Mouse (Mus musculus) ES-E14 (cell line): ENCODE measurements around the gene Lsm2. TPM values are rescaled to one million over a fixed set of nuclear protein-coding genes. Genes with fewer than 3 reads are reported as not detected.

Experiments
- DNase-seq: peaks from one replicate; pipeline ENCODE4 v3.0.0-alpha.2; 2013; ENCODE audit warnings: low read depth, low spot score
- H3K27ac ChIP-seq: 2 replicates; pipeline ENCODE4 v1.5.1; 2012; ENCODE audit warnings: low read depth, mild to moderate bottlenecking, low read length, moderate library complexity, mixed read lengths; ENCODE audit not compliant: poor library complexity, insufficient read depth, severe bottlenecking
- H3K36me3 ChIP-seq: 2 replicates; pipeline ENCODE4 v1.6.1; 2012; ENCODE audit warnings: mild to moderate bottlenecking, low read length, moderate library complexity, mixed read lengths; ENCODE audit not compliant: control insufficient read depth, poor library complexity, insufficient read depth, severe bottlenecking
- H3K4me1 ChIP-seq, 2 experiments: fragments of 150-350 bp in 1 of 2; sonication (generic) in 1 of 2; 2 replicates each; pipeline ENCODE4 v1.6.1; 2012; ENCODE audit warnings: low read length in 2 of 2, mild to moderate bottlenecking in 1 of 2, mixed read lengths in 1 of 2; ENCODE audit not compliant: control insufficient read depth in 2 of 2, insufficient read depth in 2 of 2, poor library complexity in 1 of 2
- H3K4me3 ChIP-seq, 2 experiments: fragments of 150-350 bp in 1 of 2; sonication (generic) in 1 of 2; 2 replicates each; pipeline ENCODE4 v1.5.1; 2012; ENCODE audit warnings: low read length in 2 of 2, low read depth in 1 of 2, mild to moderate bottlenecking in 1 of 2, mixed read lengths in 1 of 2; ENCODE audit not compliant: insufficient read depth in 1 of 2, poor library complexity in 1 of 2, severe bottlenecking in 1 of 2
- H3K9ac ChIP-seq: 2 replicates; pipeline ENCODE4 v1.6.1; 2012; ENCODE audit warnings: low read depth, mild to moderate bottlenecking, low read length, mixed read lengths; ENCODE audit not compliant: poor library complexity, insufficient read depth, severe bottlenecking
- H3K9me3 ChIP-seq: fragments of 150-350 bp; sonication (generic); 2 replicates; pipeline ENCODE4 v1.6.1; 2012; ENCODE audit warnings: low read depth, mild to moderate bottlenecking, low read length; ENCODE audit not compliant: control insufficient read depth, insufficient read depth
- CHD2 ChIP-seq: IDR thresholded peaks from 2 replicates; pipeline ENCODE4 v1.6.1; 2014; ENCODE audit warnings: mild to moderate bottlenecking, low read depth, low read length, inconsistent platforms
- HCFC1 ChIP-seq: IDR thresholded peaks from 2 replicates; pipeline ENCODE4 v1.6.1; 2012; ENCODE audit warnings: low read length, inconsistent platforms, borderline replicate concordance; ENCODE audit not compliant: insufficient read depth
- MAFK ChIP-seq: IDR thresholded peaks from 2 replicates; pipeline ENCODE4 v1.6.1; 2014; ENCODE audit warnings: mild to moderate bottlenecking, low read depth, low read length, inconsistent platforms; ENCODE audit not compliant: insufficient read depth
- ZC3H11A ChIP-seq: IDR thresholded peaks from 2 replicates; pipeline ENCODE4 v1.6.1; 2012; ENCODE audit warnings: low read depth, mild to moderate bottlenecking, inconsistent platforms, low read length, borderline replicate concordance
- ZNF384 ChIP-seq: IDR thresholded peaks from 2 replicates; pipeline ENCODE4 v1.6.1; 2012; ENCODE audit warnings: low read depth, low read length, inconsistent platforms
- in situ Hi-C, 2 experiments: fragments of 600-800 bp; cut with MboI; formaldehyde crosslinking; loops; one replicate each; pipeline ENCODE4 v1.15.1; 2025; ENCODE audit warnings: low sequenced_read_pairs in 2 of 2, inconsistent platforms in 1 of 2; ENCODE audit not compliant: unreplicated experiment in 2 of 2
- total RNA-seq: library from RNA; depleted of rRNA; stranded (reverse); fragments of 300-350 nt; gene quantifications from 2 replicates; pipeline ENCODE4 v1.2.3, GENCODE M21; 2012

Gene Lsm2
- total RNA-seq, 1 experiment: 64.4 TPM

DNA sequence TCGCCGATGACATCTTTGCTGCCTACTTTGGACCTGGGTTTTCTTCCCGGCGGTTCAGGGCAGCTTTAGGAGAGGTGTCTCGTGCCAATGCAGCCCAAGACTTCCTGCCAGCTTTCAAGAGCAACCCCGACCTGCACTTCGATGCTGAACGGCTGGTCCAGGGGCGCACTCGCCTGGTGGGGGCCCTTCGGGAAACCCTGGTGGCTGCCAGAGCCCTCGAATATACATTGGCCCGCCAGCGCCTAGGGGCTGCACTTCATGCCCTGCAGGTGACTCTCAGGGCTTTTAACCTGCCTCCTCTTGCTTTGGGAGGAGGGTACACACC is 36.0 kb downstream of the Lsm2 start:
- no peak for DNase-seq
- H3K4me3 ChIP-seq: no peak overlapping the region
- peaks cover 2 to 14% of the 10 kb centered on the region in 2 experiments; a peak in 2 of 4 replicates for H3K4me1 ChIP-seq
- in situ Hi-C loops: loop anchor here in 1 of 2 experiments (25.0 kb wide), 1 partner anchor 95 kb away; the partner anchor contains the start of genes Csnk2b, Gpank1, Ly6g5b and Ly6g5c
- H3K36me3 ChIP-seq: peaks cover 40% of the 10 kb centered on the region
- H3K9me3 ChIP-seq: no peaks in the 10 kb centered on the region
- TF ChIP-seq ZNF384: no peak
- no peak for TF ChIP-seq HCFC1
- TF ChIP-seq ZC3H11A: no peak
- no peak overlapping the region for H3K27ac ChIP-seq
- no peak overlapping the region for H3K9ac ChIP-seq

GRCm38 (mm10) chr17:35018171-35018570 is 36.5 kb downstream of the Lsm2 start:
- Histone ChIP-seq H3K36me3 (peaks cover 35% of the 10 kb centered on the region), H3K4me3 (no peak overlapping the region), H3K9ac (no peak overlapping the region), H3K27ac (no peak overlapping the region), H3K9me3 (no peaks in the 10 kb centered on the region), H3K4me1 (peaks cover 2 to 14% of the 10 kb centered on the region in 2 experiments; a peak in 2 of 4 replicates)
- in situ Hi-C loops: loop anchor here in 1 of 2 experiments (25.0 kb wide), 1 partner anchor 94 kb away; the partner anchor contains the start of genes Csnk2b, Gpank1, Ly6g5b and Ly6g5c
- TF ChIP-seq MAFK (no peak), ZC3H11A (no peak), CHD2 (no peak), HCFC1 (no peak), ZNF384 (no peak)
- DNase-seq: no peak

GRCm38 (mm10) chr17:35019894-35020293 is 38.2 kb downstream of the Lsm2 start:
- no peak for DNase-seq
- Histone ChIP-seq H3K9ac (no peak overlapping the region), H3K27ac (no peak overlapping the region), H3K4me3 (no peak overlapping the region), H3K36me3 (peaks cover 18% of the 10 kb centered on the region), H3K9me3 (no peaks in the 10 kb centered on the region), H3K4me1 (peaks cover 2 to 10% of the 10 kb centered on the region in 2 experiments; a peak in 2 of 4 replicates)
- TF ChIP-seq ZC3H11A (no peak), CHD2 (no peak), MAFK (no peak), ZNF384 (no peak), HCFC1 (no peak)
- in situ Hi-C loops: loop anchor here in 1 of 2 experiments (25.0 kb wide), 1 partner anchor 92 kb away; the partner anchor contains the start of genes Csnk2b, Gpank1, Ly6g5b and Ly6g5c

DNA sequence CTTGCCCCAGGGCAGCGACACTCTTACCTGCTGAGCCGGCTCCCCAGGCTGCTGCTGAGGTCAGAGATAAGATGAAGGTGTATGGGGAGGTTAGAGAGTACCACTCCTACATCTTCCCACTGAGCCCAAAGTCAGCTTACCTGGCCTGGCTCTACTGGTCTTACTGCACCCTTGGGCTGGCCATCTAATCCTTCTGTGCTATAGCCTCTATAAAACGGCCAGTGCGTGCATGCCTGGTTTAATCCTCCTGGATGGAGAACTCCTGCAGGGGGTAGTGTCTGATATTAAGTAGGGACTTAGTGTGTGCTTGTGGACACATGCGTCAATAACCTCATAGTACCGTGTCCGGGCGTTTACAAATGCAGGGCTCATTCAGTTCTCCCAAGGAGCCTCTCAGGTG is 38.9 kb downstream of the Lsm2 start:
- no peak overlapping the region for H3K4me3 ChIP-seq
- no peak for DNase-seq
- peaks cover 2 to 12% of the 10 kb centered on the region in 2 experiments; a peak in 2 of 4 replicates for H3K4me1 ChIP-seq
- no peaks in the 10 kb centered on the region for H3K9me3 ChIP-seq
- no peak overlapping the region for H3K9ac ChIP-seq
- in situ Hi-C loops: loop anchor here in 1 of 2 experiments (25.0 kb wide), 1 partner anchor 92 kb away; the partner anchor contains the start of genes Csnk2b, Gpank1, Ly6g5b and Ly6g5c
- H3K27ac ChIP-seq: no peak overlapping the region
- peaks cover 12% of the 10 kb centered on the region for H3K36me3 ChIP-seq
- TF ChIP-seq CHD2: no peak
- no peak for TF ChIP-seq HCFC1
- no peak for TF ChIP-seq ZNF384
- TF ChIP-seq MAFK: no peak
- no peak for TF ChIP-seq ZC3H11A
